Mouse (Mus musculus): ENCODE measurements around the gene Cpox.

DNA sequence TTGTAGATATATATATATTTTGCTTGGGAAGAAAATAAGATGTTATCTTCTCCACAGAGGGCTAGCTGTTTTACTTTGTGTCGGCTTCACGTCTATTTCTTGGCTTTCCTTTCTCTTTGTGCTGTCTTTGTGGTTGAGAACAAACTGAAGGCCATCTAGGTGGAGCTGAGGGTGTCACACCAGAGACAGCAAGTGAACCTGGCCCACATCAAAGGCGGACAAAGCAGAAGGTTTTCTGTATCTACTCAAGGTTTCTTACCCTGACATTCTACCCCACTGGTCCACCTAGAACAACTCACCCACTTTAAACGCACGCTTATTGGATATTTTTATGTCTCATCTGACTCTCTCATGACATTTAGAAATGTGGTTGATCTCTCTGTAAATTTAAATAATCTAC, 24.0 kb downstream of the Cpox start:
- TF ChIP-seq POLR2A (IDR thresholded peaks at IDR 0.05; ENCODE audit: low read depth, low read length) (no peak), CTCF (IDR thresholded peaks at IDR 0.05; ENCODE audit: borderline replicate concordance, insufficient read depth, low read length) (no peak)
